Mouse (Mus musculus) CD8-positive naive resting alpha-beta T cell, adult 2 months (primary cell): Measurements from ENCODE around the gene Chil3.
"Not testable (repeated sequence)": the region's sequence is repeated elsewhere in the genome, so short reads cannot be mapped to it uniquely, and the experiment has no call there.

Experiments
- DNase-seq, 2 experiments: peaks; one replicate each; pipeline ENCODE4 v3.0.0; 2022; ENCODE audit warnings: low read depth in 2 of 2, low spot score in 2 of 2

Chil3 gene

GRCm38 (mm10) chr3:106167464-106167863, at the start of gene Chil3:
Gene Chil3 (minus strand): TSS chr3:106167564.
- no peak for DNase-seq

GRCm38 (mm10) chr3:106198030-106198429, 30.7 kb upstream of the Chil3 start:
- DNase-seq = not testable (repeated sequence)

GRCm38 (mm10) chr3:106197246-106197645, 29.9 kb upstream of the Chil3 start:
- DNase-seq = not testable (repeated sequence)

- no peak for DNase-seq
Observed at GRCm38 (mm10) chr3:106196276-106196675, 28.9 kb upstream of the Chil3 start.

- DNase-seq = no peak
Observed at GRCm38 (mm10) chr3:106195486-106195885, 28.1 kb upstream of the Chil3 start.

- DNase-seq = no peak
Observed at GRCm38 (mm10) chr3:106187991-106188390, 20.6 kb upstream of the Chil3 start.

- DNase-seq = no peak
Observed at GRCm38 (mm10) chr3:106177509-106178189, 10.3 kb upstream of the Chil3 start.

- not testable (repeated sequence) for DNase-seq
Observed at GRCm38 (mm10) chr3:106174971-106175370, 7.6 kb upstream of the Chil3 start.

GRCm38 (mm10) chr3:106172506-106172905, 5.1 kb upstream of the Chil3 start:
- not testable (repeated sequence) for DNase-seq

- DNase-seq = no peak
Observed at GRCm38 (mm10) chr3:106171135-106171731, 3.9 kb upstream of the Chil3 start.

GRCm38 (mm10) chr3:106170522-106171053, 3.2 kb upstream of the Chil3 start:
- DNase-seq = no peak

- DNase-seq = no peak
Observed at GRCm38 (mm10) chr3:106154413-106154812, 13.0 kb downstream of the Chil3 start.

- DNase-seq = no peak
Observed at GRCm38 (mm10) chr3:106144081-106144480, 23.3 kb downstream of the Chil3 start.

GRCm38 (mm10) chr3:106131690-106132089, 35.7 kb downstream of the Chil3 start:
- DNase-seq = no peak

- DNase-seq = no peak
Observed at GRCm38 (mm10) chr3:106128807-106129493, 38.4 kb downstream of the Chil3 start.

- DNase-seq = no peak
Observed at GRCm38 (mm10) chr3:106126999-106127398, 40.4 kb downstream of the Chil3 start.

GRCm38 (mm10) chr3:106112929-106113328, 54.4 kb downstream of the Chil3 start, which contains the start of gene Chia1:
Gene Chia1 (plus strand): TSS chr3:106113229.
- no peak for DNase-seq
